Mouse (Mus musculus): ENCODE data around the gene Nckap5. TPM values are rescaled to one million over a fixed set of nuclear protein-coding genes. Genes with fewer than 3 reads are reported as not detected.

Gene Nckap5
- total and polyA plus RNA-seq, 2 experiments from 2014 or later = 6.6 to 10.2 TPM

DNA sequence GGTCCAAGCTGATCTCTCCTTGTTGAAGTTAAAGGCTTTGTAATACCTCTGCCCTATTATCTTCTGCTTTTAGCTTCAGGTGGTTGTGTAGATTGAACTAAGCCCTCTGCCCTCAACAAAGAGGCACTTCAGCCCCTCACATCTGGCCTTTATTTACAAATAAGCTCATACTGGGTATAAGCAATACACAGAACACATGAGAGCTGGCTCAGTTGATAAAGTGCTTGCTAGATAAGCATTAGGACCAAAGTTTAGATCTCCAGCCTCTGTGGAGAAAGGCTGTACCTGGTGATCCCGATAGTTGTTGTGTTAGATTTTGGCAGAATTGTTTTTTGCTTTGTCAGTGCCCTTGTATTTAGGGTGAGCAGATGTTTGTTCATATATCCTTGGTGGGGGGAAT lies 887.3 kb downstream of the Nckap5 start:
- H3K27me3 ChIP-seq (ENCODE audit: insufficient read depth, low read length) = no peaks in the 10 kb centered on the region
- H3K9ac ChIP-seq (replicated peaks; ENCODE audit: low read length) = no peak overlapping the region
- H3K4me1 ChIP-seq (ENCODE audit: insufficient read depth, low read length) = no peaks in the 10 kb centered on the region
- no peak for ATAC-seq
- TF ChIP-seq CTCF (IDR thresholded peaks at IDR 0.05; ENCODE audit: low read depth) = no peak
- 97% methylated on average over 1 of the region's 1 CpGs for WGBS
- no peak for DNase-seq (ENCODE audit: low spot score)
- no peak overlapping the region for H3K4me3 ChIP-seq (ENCODE audit: low read length)
- no peaks in the 10 kb centered on the region for H3K36me3 ChIP-seq (ENCODE audit: insufficient read depth, low read length)
- H3K27ac ChIP-seq = no peak overlapping the region
- H3K4me2 ChIP-seq (ENCODE audit: low read depth, low read length) = no peak overlapping the region
- no peaks in the 10 kb centered on the region for H3K9me3 ChIP-seq (ENCODE audit: low read length)

DNA sequence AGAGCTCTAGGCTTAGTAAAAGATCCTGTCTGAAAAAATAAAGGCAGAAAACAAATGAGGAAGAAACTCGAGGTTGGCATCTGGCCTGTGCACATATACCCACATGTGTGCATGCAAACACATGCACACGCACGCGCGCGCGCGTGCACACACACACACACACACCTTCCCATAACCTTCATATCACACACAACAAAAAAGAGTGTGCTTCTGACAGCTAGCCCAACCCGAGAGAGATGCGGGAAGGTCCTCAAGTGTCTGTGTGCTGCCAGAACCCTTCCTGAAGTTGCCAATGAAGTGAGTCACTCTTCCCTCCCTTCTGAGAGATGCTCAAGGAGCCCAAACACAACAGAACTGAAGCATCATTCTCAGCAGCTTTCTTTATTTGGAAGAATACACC lies 905.1 kb downstream of the Nckap5 start:
- H3K4me1 ChIP-seq (ENCODE audit: insufficient read depth, low read length) = no peaks in the 10 kb centered on the region
- no peak overlapping the region for H3K4me2 ChIP-seq (ENCODE audit: low read depth, low read length)
- H3K4me3 ChIP-seq (ENCODE audit: low read length) = no peak overlapping the region
- no peak overlapping the region for H3K27ac ChIP-seq
- no peak overlapping the region for H3K9ac ChIP-seq (replicated peaks; ENCODE audit: low read length)
- no peaks in the 10 kb centered on the region for H3K9me3 ChIP-seq (ENCODE audit: low read length)
- WGBS = 97% methylated on average over 10 of the region's 10 CpGs
- DNase-seq (ENCODE audit: low spot score) (no peak), ATAC-seq (no peak)
- TF ChIP-seq CTCF (IDR thresholded peaks at IDR 0.05; ENCODE audit: low read depth) = no peak
- no peaks in the 10 kb centered on the region for H3K27me3 ChIP-seq (ENCODE audit: insufficient read depth, low read length)
- H3K36me3 ChIP-seq (ENCODE audit: insufficient read depth, low read length) = no peaks in the 10 kb centered on the region

DNA sequence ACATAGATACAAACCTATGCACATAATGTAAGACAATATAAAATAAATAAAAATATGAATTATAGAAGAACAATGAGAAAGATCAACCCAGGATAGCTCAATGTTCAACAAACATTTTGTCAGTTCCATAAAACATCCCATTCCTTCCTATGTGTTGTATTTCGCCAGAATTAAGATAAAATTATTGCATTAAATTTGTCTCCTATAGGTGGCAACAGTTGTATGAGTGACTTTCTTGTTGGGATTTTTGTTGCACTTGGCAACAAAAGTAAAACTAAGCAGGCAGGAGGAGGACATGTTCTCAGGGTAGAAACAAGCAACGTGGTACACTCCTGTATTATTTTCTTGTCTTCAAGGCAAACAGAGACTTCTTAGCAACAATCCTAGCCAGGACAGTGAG lies 907.5 kb downstream of the Nckap5 start:
- H3K4me1 ChIP-seq (ENCODE audit: insufficient read depth, low read length) = no peaks in the 10 kb centered on the region
- ATAC-seq (no peak), DNase-seq (ENCODE audit: low spot score) (peak; percentile 41)
- TF ChIP-seq CTCF (IDR thresholded peaks at IDR 0.05; ENCODE audit: low read depth) = peak; percentile 46
- no peaks in the 10 kb centered on the region for H3K27me3 ChIP-seq (ENCODE audit: insufficient read depth, low read length)
- H3K36me3 ChIP-seq (ENCODE audit: insufficient read depth, low read length) = no peaks in the 10 kb centered on the region
- H3K9me3 ChIP-seq (ENCODE audit: low read length) = no peaks in the 10 kb centered on the region
- no peak overlapping the region for H3K4me3 ChIP-seq (ENCODE audit: low read length)
- no peak overlapping the region for H3K27ac ChIP-seq
- 49% methylated on average over 2 of the region's 2 CpGs for WGBS
- H3K4me2 ChIP-seq (ENCODE audit: low read depth, low read length) = no peak overlapping the region
- H3K9ac ChIP-seq (replicated peaks; ENCODE audit: low read length) = no peak overlapping the region

DNA sequence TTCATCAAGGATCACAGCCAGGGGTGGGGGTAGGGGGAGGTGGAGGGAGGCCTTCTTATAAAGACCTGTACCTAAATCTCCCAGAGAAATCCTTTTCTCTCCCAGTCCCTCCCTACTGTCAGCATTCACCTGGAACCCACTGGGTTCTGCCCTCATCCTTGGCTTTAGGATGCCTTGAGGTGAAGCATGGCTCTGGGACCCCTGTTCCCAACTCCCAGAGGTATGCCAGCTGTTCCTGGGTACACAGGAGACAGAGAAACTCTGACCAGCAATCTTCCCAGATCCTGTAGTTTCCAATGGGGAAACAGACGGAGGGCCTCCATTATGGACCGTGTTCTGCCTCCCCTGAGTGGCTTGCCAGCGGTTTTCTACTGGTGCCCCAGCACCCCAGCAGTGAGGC lies 909.9 kb downstream of the Nckap5 start:
- no peaks in the 10 kb centered on the region for H3K9me3 ChIP-seq (ENCODE audit: low read length)
- H3K4me3 ChIP-seq (ENCODE audit: low read length) = no peak overlapping the region
- H3K4me1 ChIP-seq (ENCODE audit: insufficient read depth, low read length) = no peaks in the 10 kb centered on the region
- ATAC-seq (no peak), DNase-seq (ENCODE audit: low spot score) (no peak)
- no peak overlapping the region for H3K4me2 ChIP-seq (ENCODE audit: low read depth, low read length)
- TF ChIP-seq CTCF (IDR thresholded peaks at IDR 0.05; ENCODE audit: low read depth) = no peak
- 97% methylated on average over 3 of the region's 3 CpGs for WGBS
- no peaks in the 10 kb centered on the region for H3K36me3 ChIP-seq (ENCODE audit: insufficient read depth, low read length)
- H3K27me3 ChIP-seq (ENCODE audit: insufficient read depth, low read length) = no peaks in the 10 kb centered on the region
- no peak overlapping the region for H3K9ac ChIP-seq (replicated peaks; ENCODE audit: low read length)
- H3K27ac ChIP-seq = no peak overlapping the region

DNA sequence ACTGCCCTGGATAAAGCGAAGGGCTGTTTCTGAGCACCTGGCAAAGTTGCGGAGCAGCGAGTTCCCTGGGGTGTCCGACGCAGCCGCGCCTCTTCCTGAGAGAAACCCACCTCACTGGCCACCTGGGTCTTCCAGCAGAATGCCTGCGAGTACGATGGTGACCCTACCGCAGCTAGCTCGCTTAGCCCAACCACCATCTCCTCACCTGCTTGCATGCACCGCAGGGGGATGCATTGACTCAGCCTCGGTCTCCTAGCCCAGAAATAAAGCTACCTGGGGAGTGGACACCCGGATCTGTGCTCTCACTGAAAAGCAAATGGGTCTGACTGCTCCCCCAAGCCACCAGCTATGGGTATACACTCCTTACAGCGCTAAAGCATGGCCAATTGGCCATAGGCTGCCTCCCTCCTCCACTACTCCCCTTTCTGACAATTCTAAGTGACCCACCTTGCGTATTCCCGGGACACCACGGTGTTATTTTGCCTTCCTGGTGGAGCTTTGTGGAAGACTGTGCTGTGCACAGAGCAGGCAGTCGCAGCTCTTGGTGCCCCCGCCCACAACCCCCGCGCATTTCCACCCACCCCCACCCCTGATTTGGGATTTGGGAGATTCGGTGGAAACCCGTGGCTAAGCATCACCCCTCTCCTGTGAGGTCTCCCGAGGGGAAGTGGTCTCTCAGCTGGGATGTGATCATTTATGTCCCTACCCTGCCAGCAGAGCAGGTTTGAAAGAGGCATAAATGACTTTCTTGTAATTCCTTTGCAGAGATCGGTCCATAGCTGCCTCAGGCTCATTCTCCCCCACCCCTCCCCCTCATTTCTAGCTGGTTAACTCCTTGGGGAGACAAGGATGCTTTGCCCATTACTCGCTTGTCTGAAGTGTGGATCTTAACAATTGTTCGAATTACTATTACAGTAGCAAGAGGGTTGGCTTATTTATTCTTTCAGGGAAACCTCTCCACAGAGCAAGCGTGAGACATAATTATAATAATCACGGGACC lies 917.7 kb downstream of the Nckap5 start, which contains the start of gene Lypd1:
Gene Lypd1, minus strand, starts transcription at position 501 of the 1,000 bp plus-strand sequence.
- H3K27ac ChIP-seq = peak within 1 kb of the TSS; percentile 64; the same call in 1 of the 2 replicates
- ATAC-seq (peak; percentile 54), DNase-seq (ENCODE audit: low spot score) (peak; percentile 8)
- H3K36me3 ChIP-seq (ENCODE audit: insufficient read depth, low read length) = no peaks in the 10 kb centered on the region
- WGBS = 6% methylated on average over 30 of the region's 30 CpGs
- no peaks in the 10 kb centered on the region; the same call in 1 of the 2 replicates for H3K27me3 ChIP-seq (ENCODE audit: insufficient read depth, low read length)
- H3K4me1 ChIP-seq (ENCODE audit: insufficient read depth, low read length) = 0 out of 2 replicates have a peak, but pooled peaks cover 5% of the 10 kb centered on the region
- peak within 1 kb of the TSS; percentile 59 for H3K4me3 ChIP-seq (ENCODE audit: low read length)
- peak within 1 kb of the TSS; percentile 99 for H3K4me2 ChIP-seq (ENCODE audit: low read depth, low read length)
- no peaks in the 10 kb centered on the region for H3K9me3 ChIP-seq (ENCODE audit: low read length)
- H3K9ac ChIP-seq (replicated peaks; ENCODE audit: low read length) = peak within 1 kb of the TSS; percentile 56
- TF ChIP-seq CTCF (IDR thresholded peaks at IDR 0.05; ENCODE audit: low read depth) = no peak

DNA sequence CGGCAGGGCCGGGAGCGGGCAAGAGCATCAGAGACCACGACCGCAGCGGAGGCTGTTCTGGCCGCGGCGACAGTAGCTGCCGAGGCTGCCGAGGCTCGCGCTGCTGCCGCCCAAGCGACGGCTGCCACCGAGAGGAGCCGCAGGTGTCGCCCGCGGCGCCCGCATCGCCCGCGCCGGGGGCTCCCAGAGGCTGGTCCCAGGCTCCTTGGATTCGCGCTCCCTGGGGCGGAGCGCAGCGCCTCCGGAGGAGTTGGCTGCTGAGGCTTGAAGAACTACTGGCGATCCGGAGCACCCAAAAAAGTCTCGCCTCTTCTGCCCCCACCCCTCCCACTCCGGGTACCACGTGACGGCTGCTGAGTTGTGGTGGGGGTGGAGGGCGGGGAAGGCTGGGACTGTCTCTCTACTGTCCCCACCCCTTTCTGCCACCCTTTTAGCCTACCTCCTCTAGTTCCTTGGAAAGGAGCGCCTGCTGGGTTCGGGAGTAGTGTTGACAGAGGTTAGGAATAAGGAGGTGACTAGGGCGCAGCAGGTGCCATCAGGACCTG lies 918.6 kb downstream of the Nckap5 start:
- TF ChIP-seq CTCF (IDR thresholded peaks at IDR 0.05; ENCODE audit: low read depth) = no peak
- Histone ChIP-seq H3K27ac (peak overlapping the region; percentile 64), H3K4me1 (ENCODE audit: insufficient read depth, low read length) (0 out of 2 replicates have a peak, but pooled peaks cover 5% of the 10 kb centered on the region), H3K9ac (replicated peaks; ENCODE audit: low read length) (peak overlapping the region; percentile 56), H3K36me3 (ENCODE audit: insufficient read depth, low read length) (no peaks in the 10 kb centered on the region), H3K27me3 (ENCODE audit: insufficient read depth, low read length) (no peaks in the 10 kb centered on the region; the same call in 1 of the 2 replicates), H3K4me2 (ENCODE audit: low read depth, low read length) (peak overlapping the region; percentile 99), H3K9me3 (ENCODE audit: low read length) (no peaks in the 10 kb centered on the region), H3K4me3 (ENCODE audit: low read length) (peak overlapping the region; percentile 59)
- 0% methylated on average over 21 of the region's 43 CpGs for WGBS
- DNase-seq (ENCODE audit: low spot score) (peak; percentile 59), ATAC-seq (peak; percentile 68)

All from hindbrain, postnatal 0 days (tissue).